Mouse (Mus musculus): ENCODE data around the gene Ilf3.
"Not testable (repeated sequence)": the region's sequence is repeated elsewhere in the genome, so short reads cannot be mapped to it uniquely, and the experiment has no call there.

Ilf3 gene

GRCm38 (mm10) chr9:21367357-21368111 is at the start of gene Ilf3:
Gene Ilf3 (plus strand): TSS chr9:21367871.
- peak; percentile 100 for DNase-seq (ENCODE audit: low spot score in 2 of 2)

GRCm38 (mm10) chr9:21318792-21319191 is 48.9 kb upstream of the Ilf3 start:
- DNase-seq (ENCODE audit: low spot score in 2 of 2) = no peak

- no peak for DNase-seq (ENCODE audit: low spot score in 2 of 2)
Observed at GRCm38 (mm10) chr9:21319503-21319902, 48.2 kb upstream of the Ilf3 start.

- no peak for DNase-seq (ENCODE audit: low spot score in 2 of 2)
Observed at GRCm38 (mm10) chr9:21320280-21320618, 47.4 kb upstream of the Ilf3 start.

- DNase-seq (ENCODE audit: low spot score in 2 of 2) = peak; percentile 76 to 83
Observed at GRCm38 (mm10) chr9:21320619-21321512, 46.8 kb upstream of the Ilf3 start, which contains the start of gene Slc44a2. Gene Slc44a2 (plus strand): TSS chr9:21320698.

GRCm38 (mm10) chr9:21321513-21321835 is 46.2 kb upstream of the Ilf3 start:
- DNase-seq (ENCODE audit: low spot score in 2 of 2) = peak in 1 of 2 experiments; percentile 24

GRCm38 (mm10) chr9:21322211-21322916 is 45.3 kb upstream of the Ilf3 start:
- DNase-seq (ENCODE audit: low spot score in 2 of 2) = peak; percentile 24 to 26

- DNase-seq (ENCODE audit: low spot score in 2 of 2) = not testable (repeated sequence)
Observed at GRCm38 (mm10) chr9:21322917-21323297, 44.8 kb upstream of the Ilf3 start.

- DNase-seq (ENCODE audit: low spot score in 2 of 2) = no peak
Observed at GRCm38 (mm10) chr9:21324269-21324668, 43.4 kb upstream of the Ilf3 start.

- no peak for DNase-seq (ENCODE audit: low spot score in 2 of 2)
Observed at GRCm38 (mm10) chr9:21327569-21327968, 40.1 kb upstream of the Ilf3 start.

GRCm38 (mm10) chr9:21328041-21328440 is 39.6 kb upstream of the Ilf3 start:
- DNase-seq (ENCODE audit: low spot score in 2 of 2) = no peak

- DNase-seq (ENCODE audit: low spot score in 2 of 2) = no peak
Observed at GRCm38 (mm10) chr9:21329041-21329440, 38.6 kb upstream of the Ilf3 start.

- no peak for DNase-seq (ENCODE audit: low spot score in 2 of 2)
Observed at GRCm38 (mm10) chr9:21329699-21330289, 37.9 kb upstream of the Ilf3 start.

- no peak for DNase-seq (ENCODE audit: low spot score in 2 of 2)
Observed at GRCm38 (mm10) chr9:21331365-21332140, 36.1 kb upstream of the Ilf3 start.

GRCm38 (mm10) chr9:21332161-21333061 is 35.3 kb upstream of the Ilf3 start:
- no peak for DNase-seq (ENCODE audit: low spot score in 2 of 2)

- no peak for DNase-seq (ENCODE audit: low spot score in 2 of 2)
Observed at GRCm38 (mm10) chr9:21333523-21333922, 34.1 kb upstream of the Ilf3 start.

GRCm38 (mm10) chr9:21334747-21335146 is 32.9 kb upstream of the Ilf3 start:
- no peak for DNase-seq (ENCODE audit: low spot score in 2 of 2)

- no peak for DNase-seq (ENCODE audit: low spot score in 2 of 2)
Observed at GRCm38 (mm10) chr9:21335391-21335790, 32.3 kb upstream of the Ilf3 start.

GRCm38 (mm10) chr9:21336491-21336890 is 31.2 kb upstream of the Ilf3 start:
- DNase-seq (ENCODE audit: low spot score in 2 of 2) = no peak

- DNase-seq (ENCODE audit: low spot score in 2 of 2) = no peak
Observed at GRCm38 (mm10) chr9:21337652-21338051, 30.0 kb upstream of the Ilf3 start.
